Mouse (Mus musculus): ENCODE data around the gene Pipox.

Gene Pipox

GRCm38 (mm10) chr11:77908468-77908867, 14.6 kb upstream of the Pipox start:
- DNase-seq (ENCODE audit: low spot score in 2 of 2), result no peak

DNA sequence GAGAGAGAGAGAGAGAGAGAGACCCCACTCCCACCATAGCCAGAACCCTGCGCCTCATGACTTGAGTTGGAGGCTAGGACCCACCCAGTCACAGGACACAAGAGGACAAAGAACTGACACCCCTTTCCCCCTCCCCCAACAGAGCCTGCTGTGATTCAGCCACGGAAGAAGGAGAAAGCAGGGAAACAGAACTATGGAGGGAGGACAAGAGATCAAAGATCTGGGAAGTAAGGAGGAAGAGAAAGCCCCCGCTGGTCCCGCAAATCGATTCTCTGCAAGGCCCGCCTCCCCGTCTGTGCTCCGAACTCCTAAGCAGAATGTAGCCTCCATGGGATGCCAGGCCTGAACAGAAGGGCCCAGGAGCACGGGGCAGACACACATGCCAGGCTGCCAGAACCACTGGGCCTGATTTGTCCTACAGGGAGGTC, 12.9 kb upstream of the Pipox start:
- no peak for DNase-seq (ENCODE audit: low spot score in 2 of 2)

- DNase-seq (ENCODE audit: low spot score in 2 of 2), result no peak
Measured at GRCm38 (mm10) chr11:77906097-77906687, 12.3 kb upstream of the Pipox start.

DNA sequence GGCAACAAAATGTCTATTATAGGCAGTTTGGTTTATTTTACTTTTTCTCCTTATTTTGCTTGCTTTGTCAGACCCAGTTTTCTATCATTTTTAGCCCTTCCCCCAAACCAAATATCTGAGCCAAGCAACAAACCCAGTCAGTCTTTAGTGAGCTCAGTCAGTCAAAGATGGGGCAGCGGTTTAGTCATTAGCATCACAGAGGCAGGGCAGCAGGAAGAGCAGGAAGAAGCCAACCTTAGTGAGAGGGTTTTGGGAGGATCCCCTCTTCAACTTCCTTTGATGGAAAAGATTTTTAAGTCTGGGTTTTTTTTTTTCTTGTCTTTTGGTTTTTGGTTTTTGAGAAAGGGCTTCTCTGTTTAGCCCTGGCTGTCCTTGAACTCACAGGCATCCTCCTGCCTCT, 10.8 kb upstream of the Pipox start:
- no peak for DNase-seq (ENCODE audit: low spot score in 2 of 2)

GRCm38 (mm10) chr11:77903761-77904160, 9.9 kb upstream of the Pipox start:
- no peak for DNase-seq (ENCODE audit: low spot score in 2 of 2)

DNA sequence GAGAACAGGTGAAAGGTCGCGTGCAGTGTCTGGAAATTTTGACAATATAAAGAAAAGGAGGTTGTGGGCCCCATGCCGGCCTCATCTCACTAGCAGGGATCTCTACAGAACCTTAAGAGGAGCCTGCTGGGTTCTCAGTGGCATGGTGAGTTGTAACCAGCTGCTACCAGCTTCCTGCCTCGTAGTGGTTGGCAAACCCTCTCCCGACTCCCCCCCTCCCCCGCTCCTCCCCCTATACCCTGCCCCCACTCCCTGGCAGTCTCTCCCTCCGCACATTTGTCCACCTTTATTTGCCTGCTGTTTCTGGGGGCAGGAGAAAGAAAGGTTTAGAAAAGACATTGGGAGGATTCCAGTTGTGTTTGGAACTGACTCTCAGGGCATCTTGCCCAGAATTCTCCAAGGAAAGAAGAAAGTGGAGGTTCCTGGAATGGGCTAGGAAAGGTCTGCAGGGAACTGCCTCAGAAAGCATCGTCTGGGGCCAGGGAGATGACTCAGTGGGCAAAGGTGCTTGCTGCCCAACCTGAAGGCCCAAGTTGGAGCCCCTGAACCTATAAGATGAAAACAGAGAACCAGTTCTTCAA, 8.0 kb upstream of the Pipox start:
- no peak for DNase-seq (ENCODE audit: low spot score in 2 of 2)

DNA sequence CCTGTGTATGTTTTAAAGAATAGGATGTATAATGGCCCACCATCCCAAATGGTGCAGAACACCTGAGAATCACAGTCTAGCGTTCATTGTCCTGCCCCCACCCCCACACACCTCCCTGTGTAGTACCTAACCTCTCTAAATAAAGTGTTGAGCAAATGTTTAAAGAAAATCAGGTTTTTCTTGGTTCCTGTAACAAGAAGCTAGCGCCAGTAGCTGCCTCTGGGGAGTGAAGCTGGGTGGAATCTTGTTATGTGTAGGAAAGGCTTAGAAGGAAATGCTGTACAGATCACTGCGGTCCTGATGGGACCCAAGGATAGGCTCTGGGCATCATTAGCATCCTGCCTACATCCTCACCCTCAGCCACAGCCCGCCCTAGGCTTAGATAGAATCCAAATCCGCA, 7.5 kb upstream of the Pipox start:
- DNase-seq (ENCODE audit: low spot score in 2 of 2), result no peak

- DNase-seq (ENCODE audit: low spot score in 2 of 2), result no peak
Measured at GRCm38 (mm10) chr11:77900696-77901095, 6.8 kb upstream of the Pipox start.

DNA sequence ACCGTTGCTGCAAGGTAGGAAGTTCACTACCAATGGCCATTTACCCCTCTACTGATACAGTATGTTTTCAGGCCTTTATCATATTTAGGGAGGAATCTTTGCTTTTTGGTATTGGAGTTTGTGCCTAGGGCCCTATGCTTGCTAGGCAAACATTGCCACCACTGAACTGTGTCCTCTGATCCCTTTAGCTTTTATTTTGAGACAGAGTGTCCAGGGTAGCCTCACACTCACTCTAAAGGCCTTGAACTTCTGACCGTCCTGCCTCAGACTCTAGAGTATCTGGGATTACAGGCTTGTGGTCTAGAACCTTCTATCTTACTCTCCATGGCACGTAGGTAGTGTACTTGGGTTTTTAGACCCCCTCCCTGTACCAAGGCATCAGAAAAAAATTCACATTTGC, 6.3 kb upstream of the Pipox start:
- no peak for DNase-seq (ENCODE audit: low spot score in 2 of 2)

GRCm38 (mm10) chr11:77896820-77897805, 3.2 kb upstream of the Pipox start:
- DNase-seq (ENCODE audit: low spot score in 2 of 2), result no peak

GRCm38 (mm10) chr11:77896480-77896819, 2.6 kb upstream of the Pipox start:
- DNase-seq (ENCODE audit: low spot score in 2 of 2), result no peak

DNA sequence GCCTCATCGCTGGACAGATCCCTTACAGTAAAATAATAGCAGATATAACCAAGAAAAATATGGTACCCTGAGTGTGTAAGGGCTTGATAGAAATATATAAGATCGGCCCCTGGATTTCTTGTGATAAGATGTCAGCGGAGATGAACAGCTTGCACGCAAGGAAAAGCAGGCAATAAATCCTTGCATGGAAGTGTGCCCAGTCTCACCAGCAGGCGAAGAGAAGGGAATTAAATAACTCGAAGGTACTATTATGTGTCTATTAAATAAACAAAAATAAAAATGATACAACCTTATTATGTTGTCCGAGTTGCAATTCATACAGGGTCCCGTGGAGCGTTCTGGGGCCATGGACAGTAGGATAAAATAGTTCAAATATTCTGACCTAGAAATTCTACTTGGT, 2.1 kb upstream of the Pipox start:
- no peak for DNase-seq (ENCODE audit: low spot score in 2 of 2)

GRCm38 (mm10) chr11:77894967-77895366, 1.1 kb upstream of the Pipox start:
- no peak for DNase-seq (ENCODE audit: low spot score in 2 of 2)

- no peak for DNase-seq (ENCODE audit: low spot score in 2 of 2)
Measured at GRCm38 (mm10) chr11:77893283-77893682, 613 bp downstream of the Pipox start.

DNA sequence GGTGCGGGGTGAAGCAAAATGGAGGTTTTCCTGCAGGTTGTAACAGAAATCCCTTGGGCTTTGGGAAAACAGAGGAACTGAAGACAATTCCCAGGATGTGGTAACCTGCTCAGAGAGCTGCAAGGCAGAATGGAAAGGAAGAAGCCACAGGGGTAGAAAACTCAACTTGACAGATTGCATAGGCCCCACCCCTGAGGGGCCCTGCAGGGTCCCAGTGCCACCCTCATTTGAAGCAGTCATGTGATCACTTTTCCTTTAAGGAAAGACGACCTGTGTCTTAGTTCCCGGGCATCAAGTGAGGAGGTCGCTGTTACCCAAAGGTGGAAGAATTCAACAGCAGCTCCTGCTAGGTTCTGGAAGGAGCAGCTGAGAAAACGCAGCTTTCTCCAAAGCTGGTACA, 1.0 kb downstream of the Pipox start:
- DNase-seq (ENCODE audit: low spot score in 2 of 2), result no peak

GRCm38 (mm10) chr11:77890648-77891258, 3.1 kb downstream of the Pipox start:
- no peak for DNase-seq (ENCODE audit: low spot score in 2 of 2)

- DNase-seq (ENCODE audit: low spot score in 2 of 2), result no peak
Measured at GRCm38 (mm10) chr11:77889484-77889883, 4.4 kb downstream of the Pipox start.

DNA sequence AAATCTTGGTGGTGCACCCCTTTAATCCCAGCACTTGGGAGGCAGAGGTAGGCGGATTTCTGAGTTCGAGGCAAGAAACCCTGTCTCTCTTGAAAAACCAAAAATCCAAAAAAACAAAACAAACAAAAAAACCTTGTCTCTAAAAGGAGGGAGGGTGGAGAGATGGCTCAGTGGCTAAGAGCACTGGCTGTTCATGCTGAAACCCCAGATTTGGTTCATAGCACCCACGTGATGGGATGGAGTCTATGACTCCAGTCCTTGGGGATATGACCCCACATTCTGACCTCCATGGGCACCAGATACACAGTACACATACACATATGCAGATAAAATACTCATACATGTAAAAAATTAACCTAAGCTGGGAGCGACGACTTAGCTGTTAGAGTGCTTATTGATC, 5.0 kb downstream of the Pipox start:
- no peak for DNase-seq (ENCODE audit: low spot score in 2 of 2)

DNA sequence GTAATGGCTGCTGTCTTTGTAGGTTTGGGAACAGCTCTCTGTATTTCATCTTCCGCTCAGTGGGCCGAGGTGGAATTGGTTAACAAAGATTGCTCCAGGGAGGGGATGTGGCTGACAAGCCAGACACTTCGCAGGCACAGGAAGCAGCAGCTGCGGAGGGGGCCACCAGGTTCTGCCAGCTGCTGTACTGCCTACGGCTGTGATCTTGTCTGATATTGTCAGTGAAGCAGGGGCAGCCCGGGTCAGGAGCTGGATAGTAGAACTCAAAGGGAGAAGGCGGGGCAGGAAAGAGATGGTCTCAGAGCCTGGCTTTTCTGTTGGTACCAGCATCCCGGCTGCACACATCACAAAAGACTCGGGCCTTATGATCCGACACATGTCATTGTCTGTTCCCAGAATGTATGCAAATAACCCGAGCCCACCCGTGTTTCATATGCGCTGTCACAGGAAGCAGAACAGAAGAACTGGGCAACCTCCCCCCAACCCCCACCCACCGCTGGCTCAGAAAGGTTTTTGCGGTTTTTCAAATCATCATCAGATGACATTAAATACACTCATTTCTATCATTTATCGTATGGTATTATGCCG, 6.4 kb downstream of the Pipox start:
- peak; percentile 24 to 29 for DNase-seq (ENCODE audit: low spot score in 2 of 2)

GRCm38 (mm10) chr11:77885246-77885575, 8.7 kb downstream of the Pipox start:
- DNase-seq (ENCODE audit: low spot score in 2 of 2), result no peak

DNA sequence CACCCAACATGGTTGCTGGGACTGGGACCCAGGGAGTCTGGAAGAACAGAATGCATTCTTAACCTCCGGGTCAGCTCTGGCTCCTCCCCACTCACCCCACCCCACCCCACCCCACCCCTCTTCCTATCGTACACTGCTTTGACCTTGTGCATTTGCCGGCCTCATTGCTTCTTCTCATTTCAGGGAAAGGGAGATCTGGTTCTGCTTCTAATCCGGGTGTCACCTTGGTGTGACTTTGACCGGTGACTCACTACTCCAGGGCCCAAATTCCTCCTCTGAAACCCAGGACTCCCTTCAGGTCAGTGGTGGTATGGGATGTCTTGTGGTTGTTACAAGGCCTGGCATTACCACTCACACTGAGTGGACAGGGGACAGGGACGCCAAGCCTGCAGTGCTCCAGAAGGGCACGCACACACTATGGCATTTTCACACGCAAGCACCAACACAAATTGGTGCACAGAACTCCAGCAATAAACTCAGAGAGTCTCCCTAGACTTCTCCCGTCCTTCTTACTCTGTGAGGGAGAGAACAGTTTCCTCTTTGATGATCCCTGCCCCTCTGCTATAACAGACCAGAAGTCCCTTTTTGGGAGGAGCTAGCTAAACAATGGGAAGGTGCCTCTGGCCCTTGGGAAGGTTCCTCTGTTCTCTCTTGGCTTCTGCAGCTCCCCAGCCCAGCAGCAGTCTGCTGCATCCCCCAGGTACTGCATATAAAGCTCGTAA, 9.2 kb downstream of the Pipox start:
- no peak for DNase-seq (ENCODE audit: low spot score in 2 of 2)

DNA sequence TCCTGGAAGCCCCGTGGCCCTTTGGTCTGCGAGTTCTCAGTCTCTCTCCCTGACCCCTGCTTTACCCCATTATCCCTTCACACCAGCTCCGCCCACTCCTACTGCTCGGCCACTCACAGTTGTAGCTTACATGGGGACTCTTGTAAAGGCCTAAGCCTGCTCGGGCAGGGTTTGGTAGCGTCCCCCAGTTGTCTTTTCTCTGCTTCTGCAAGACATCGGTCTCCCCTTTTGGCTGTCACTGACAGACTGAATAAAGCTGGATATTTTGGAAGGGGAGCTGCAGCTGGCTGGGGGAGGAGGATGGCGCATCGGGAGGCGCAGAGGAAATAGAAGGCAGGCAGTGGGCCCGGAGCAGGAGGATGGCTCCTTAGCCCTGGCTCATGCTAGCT, 17.1 kb downstream of the Pipox start:
- no peak for DNase-seq (ENCODE audit: low spot score in 2 of 2)

Data from spleen, postnatal 14 days (tissue).